Mouse (Mus musculus) 416B (cell line): Measurements from ENCODE around the gene Ndufa6.
A peak's percentile ranks its signal among the peaks of the same experiment; 100 is the strongest.

Source experiments
- DNase-seq: peaks from one replicate; pipeline ENCODE4 v3.0.0; 2011; ENCODE audit warnings: low read depth

Gene Ndufa6

GRCm38 (mm10) chr15:82341675-82342542 is 12.2 kb downstream of the Ndufa6 start:
- peak; percentile 97 for DNase-seq

DNA sequence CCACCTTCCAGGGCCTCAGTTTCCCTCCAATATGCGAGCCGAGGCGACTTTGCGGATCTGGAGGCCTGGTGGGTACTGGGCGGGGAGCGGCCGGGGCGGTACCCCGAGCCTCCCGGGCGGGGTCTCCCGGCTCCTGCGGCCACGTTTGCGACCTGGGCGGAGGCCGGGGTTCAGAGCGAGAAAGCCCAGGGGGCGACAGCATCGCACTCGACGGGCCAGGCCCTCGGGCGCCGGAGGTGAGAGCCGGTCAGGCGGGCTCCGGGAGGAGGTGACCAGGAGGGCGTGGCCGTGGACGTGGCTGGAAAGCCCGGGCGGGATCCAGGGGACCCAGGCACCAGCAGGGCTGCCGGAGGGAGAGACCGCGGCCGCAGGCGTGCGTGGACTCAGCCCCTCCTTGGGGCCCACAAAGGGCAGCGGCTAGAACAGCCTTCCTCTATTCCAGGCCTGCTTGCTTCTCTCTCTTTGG is 13.1 kb downstream of the Ndufa6 start:
- no peak for DNase-seq

DNA sequence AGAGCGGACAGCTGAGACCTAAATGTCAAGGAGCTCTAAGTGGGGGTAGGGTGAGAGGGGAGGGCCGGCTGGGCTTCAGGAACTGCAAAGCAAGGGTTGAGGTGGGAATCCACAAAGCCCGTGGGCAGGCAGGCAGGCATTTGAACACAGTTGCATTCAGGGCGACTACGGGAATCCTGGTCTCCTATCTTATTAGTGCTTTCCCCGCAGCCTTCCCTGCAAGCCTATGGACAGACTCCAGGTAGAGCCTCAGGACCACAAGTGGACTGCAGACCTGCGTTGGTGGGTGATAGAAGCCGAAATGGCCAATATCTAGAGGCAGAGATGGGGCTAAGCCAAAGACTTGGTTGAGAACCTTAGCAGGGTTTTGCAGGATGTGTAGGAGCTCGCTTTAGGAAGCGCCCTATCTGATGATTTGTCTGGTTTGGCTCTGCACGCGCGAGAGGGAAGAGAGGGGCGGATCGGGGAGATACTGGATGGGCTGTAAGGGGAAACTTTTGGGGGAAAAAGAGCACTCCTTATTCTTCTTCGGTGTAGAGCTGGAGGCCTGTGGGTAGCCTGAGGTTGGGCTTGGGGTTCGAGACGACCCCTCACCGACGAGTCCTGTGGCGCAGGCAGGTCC is 13.6 kb downstream of the Ndufa6 start:
- no peak for DNase-seq

GRCm38 (mm10) chr15:82339634-82340254 is 14.4 kb downstream of the Ndufa6 start:
- DNase-seq = no peak

- DNase-seq = no peak
Measured at GRCm38 (mm10) chr15:82339150-82339549, 15.0 kb downstream of the Ndufa6 start.

- DNase-seq = peak; percentile 96
Measured at GRCm38 (mm10) chr15:82338593-82339112, 15.5 kb downstream of the Ndufa6 start, which contains the start of the genes Naga, Pheta2 and Smdt1. Gene Naga (minus strand): TSS chr15:82338925. Gene Pheta2 (plus strand): TSS chr15:82338942. Gene Smdt1 (plus strand): TSS chr15:82338959.

GRCm38 (mm10) chr15:82337875-82338274 is 16.2 kb downstream of the Ndufa6 start:
- DNase-seq = peak; percentile 62

DNA sequence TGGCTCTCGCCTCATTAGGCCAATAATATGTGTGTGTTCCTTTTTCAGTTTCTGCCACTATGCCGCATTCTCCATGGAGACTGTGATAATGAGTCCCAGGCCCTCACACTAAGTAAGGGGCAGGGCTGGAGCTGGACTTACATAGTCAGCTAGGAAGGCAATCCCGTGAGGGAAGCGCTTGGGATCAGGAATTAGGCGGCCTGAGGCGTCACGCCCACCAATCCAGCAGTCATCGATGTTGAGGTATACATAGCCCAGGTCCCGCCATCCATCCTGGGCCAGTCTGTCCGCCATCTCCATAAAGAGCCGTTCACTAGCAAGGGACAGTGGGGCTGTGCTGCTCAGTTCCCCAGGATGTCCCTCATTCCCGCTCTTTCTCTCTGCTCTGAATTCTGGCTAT is 17.5 kb downstream of the Ndufa6 start:
- no peak for DNase-seq

GRCm38 (mm10) chr15:82335194-82335593 is 18.9 kb downstream of the Ndufa6 start:
- no peak for DNase-seq

DNA sequence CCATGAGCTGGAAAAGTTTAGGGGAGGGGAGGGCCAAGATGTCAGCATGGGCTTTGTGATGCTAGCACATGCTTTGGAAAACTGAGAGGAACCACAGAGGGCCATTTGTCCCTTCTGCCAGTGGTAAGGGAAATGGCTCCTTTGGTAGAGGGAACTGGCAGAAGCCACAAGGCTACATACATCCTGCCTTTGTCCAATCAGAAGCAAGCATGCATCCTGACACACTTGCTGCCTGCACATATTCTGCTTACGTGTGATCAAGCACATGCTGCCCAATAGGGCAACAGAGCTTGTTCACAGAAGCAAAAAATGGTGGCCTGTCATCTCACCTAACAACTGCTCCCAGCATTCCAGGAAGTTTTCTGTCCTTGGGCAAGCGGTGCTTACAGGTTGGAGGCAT is 28.7 kb downstream of the Ndufa6 start:
- DNase-seq = peak; percentile 53

- no peak for DNase-seq
Measured at GRCm38 (mm10) chr15:82322195-82322594, 31.9 kb downstream of the Ndufa6 start.

GRCm38 (mm10) chr15:82319613-82320012 is 34.5 kb downstream of the Ndufa6 start:
- DNase-seq = no peak

DNA sequence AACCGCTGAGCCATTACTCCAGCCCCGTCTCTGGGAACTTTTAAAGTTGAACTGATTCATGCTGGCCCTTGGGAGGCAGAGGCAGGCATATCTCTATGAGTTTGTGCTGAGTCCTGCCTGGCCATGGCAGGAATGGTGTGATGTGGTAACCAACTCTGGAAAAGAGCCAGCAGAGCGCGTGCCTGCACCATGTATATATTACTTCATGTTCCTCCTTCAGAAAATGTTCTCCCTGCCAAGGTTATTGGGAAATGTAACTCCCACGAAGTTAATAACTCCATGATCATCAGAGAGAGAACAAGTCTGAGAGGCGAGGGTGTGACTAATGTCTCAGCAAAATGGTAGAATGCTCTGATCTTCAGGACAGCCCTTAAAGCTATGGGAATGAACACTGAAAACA is 36.3 kb downstream of the Ndufa6 start:
- peak; percentile 47 for DNase-seq

- no peak for DNase-seq
Measured at GRCm38 (mm10) chr15:82308416-82308815, 45.7 kb downstream of the Ndufa6 start.

GRCm38 (mm10) chr15:82307107-82307506 is 47.0 kb downstream of the Ndufa6 start:
- no peak for DNase-seq
